Mouse (Mus musculus) megakaryocyte, embryonic 14.5 days (primary cell): ENCODE data around the gene Nbeal2.

Experiments used
- FLI1 ChIP-seq: IDR thresholded peaks from 2 replicates; pipeline ENCODE4 v1.6.1; 2012; ENCODE audit warnings: low read length, inconsistent platforms, mixed read lengths
- GATA1 ChIP-seq: IDR thresholded peaks from 3 replicates; pipeline ENCODE4 v1.6.1; 2012; ENCODE audit warnings: mixed read lengths, low read length, inconsistent platforms, borderline replicate concordance

- no peak for TF ChIP-seq GATA1
- TF ChIP-seq FLI1 = no peak
Measured at GRCm38 (mm10) chr9:110685187-110685586, 31.2 kb upstream of the Nbeal2 start.
